Mouse (Mus musculus) liver, embryonic 16.5 days (tissue): ENCODE measurements at regions not wholly inside any gene's neighbourhood (a gene's known extent, or its start where the extent isn't known, plus 50 kb on each side); places are given as distances from the start of the nearest gene placed in this dataset.
A peak's percentile ranks its signal among the peaks of the same experiment; 100 is the strongest.
"Not testable (repeated sequence)": the region's sequence is repeated elsewhere in the genome, so short reads cannot be mapped to it uniquely, and the experiment has no call there.

Experiments
- ATAC-seq: fragments of 200-750 bp; cut with Nextera tagmentation; 2 replicates; pipeline ENCODE4 v1.8.0; 2017; ENCODE audit warnings: low read depth, mild to moderate bottlenecking, moderate number of reproducible peaks, moderate library complexity
- H3K27ac ChIP-seq: fragments of 300-500 bp; sonication (generic); 2 replicates; pipeline ENCODE4 v1.5.1; 2014; ENCODE audit warnings: mild to moderate bottlenecking, low read length
- H3K27me3 ChIP-seq: fragments of 300-500 bp; sonication (generic); 2 replicates; pipeline ENCODE4 v1.6.1; 2014; ENCODE audit warnings: low read depth, low read length, mixed read lengths; ENCODE audit not compliant: control insufficient read depth, insufficient read depth
- H3K36me3 ChIP-seq: fragments of 300-500 bp; sonication (generic); 2 replicates; pipeline ENCODE4 v1.6.1; 2014; ENCODE audit warnings: mild to moderate bottlenecking; ENCODE audit not compliant: control insufficient read depth, insufficient read depth
- H3K4me1 ChIP-seq: fragments of 300-500 bp; sonication (generic); 2 replicates; pipeline ENCODE4 v1.6.1; 2014; ENCODE audit warnings: low read depth, low read length, mixed read lengths; ENCODE audit not compliant: control insufficient read depth
- H3K4me2 ChIP-seq: fragments of 300-500 bp; sonication (generic); 2 replicates; pipeline ENCODE4 v1.6.1; 2014; ENCODE audit warnings: low read depth, low read length, mixed read lengths
- H3K4me3 ChIP-seq: fragments of 300-500 bp; sonication (generic); 2 replicates; pipeline ENCODE4 v1.5.1; 2014; ENCODE audit warnings: low read depth, mild to moderate bottlenecking, low read length
- H3K9ac ChIP-seq: fragments of 300-500 bp; sonication (generic); 2 replicates; pipeline ENCODE4 v1.6.1; 2014; ENCODE audit warnings: low read depth, low read length
- H3K9me3 ChIP-seq: fragments of 300-500 bp; sonication (generic); replicated peaks from 2 replicates; pipeline ENCODE4 v1.6.1; 2016; ENCODE audit warnings: low read length; ENCODE audit not compliant: control insufficient read depth
- WGBS: fragments of 180-500 bp; shearing (Covaris S2); extraction: QIAGEN DNeasy Blood & Tissue Kit; methylation state at CpG from one replicate; pipeline ENCODE4 v1.1.7; 2014; ENCODE audit not compliant: insufficient replicate concordance; 5-methylcytosine and 5-hydroxymethylcytosine counted together

DNA sequence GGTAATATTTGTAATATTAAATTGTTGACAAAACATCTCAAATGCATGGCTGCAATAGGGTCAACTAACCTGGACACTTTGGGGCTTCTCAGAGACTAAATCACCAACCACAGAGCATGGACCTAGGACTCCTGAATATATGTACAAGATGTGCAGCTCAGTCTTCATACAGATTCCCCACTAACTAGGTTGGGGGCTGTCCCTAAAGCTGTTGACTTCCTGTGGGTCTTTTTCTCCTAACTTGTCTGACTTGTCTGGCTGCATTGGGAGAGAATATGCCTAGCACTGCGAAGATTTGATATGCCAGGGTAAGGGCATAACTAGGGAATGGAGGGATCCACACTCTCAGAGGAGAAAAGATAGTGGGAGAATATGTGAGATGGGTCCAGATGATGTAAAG lies 895.6 kb upstream of the Zfp386 start:
- H3K27me3 ChIP-seq, H3K9me3 ChIP-seq, H3K9ac ChIP-seq, H3K4me3 ChIP-seq, ATAC-seq, H3K4me1 ChIP-seq, H3K36me3 ChIP-seq, H3K4me2 ChIP-seq, H3K27ac ChIP-seq: not testable (repeated sequence)
- WGBS: 22% methylated on average over 1 of the region's 1 CpGs

DNA sequence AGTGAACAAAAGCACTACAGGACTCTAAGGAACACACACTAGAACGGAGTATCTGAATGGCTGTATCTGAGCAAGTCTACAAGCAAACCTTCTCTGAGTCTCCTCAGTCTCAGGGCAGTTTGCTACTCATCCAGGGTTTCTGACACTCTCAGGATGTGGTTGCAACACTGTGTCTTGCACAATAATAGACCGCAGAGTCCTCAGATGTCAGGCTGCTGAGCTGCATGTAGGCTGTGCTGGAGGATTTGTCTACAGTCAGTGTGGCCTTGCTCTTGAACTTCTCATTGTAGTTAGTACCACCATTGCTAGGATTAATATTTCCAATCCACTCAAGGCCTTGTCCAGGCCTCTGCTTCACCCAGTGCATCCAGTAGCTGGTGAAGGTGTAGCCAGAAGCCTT lies 889.3 kb upstream of the Zfp386 start:
- not testable (repeated sequence) for H3K36me3 ChIP-seq, H3K9ac ChIP-seq, H3K27me3 ChIP-seq, H3K9me3 ChIP-seq, H3K4me1 ChIP-seq, ATAC-seq, H3K4me2 ChIP-seq, H3K4me3 ChIP-seq, H3K27ac ChIP-seq
- 18% methylated on average over 2 of the region's 2 CpGs for whole genome bisulfite sequencing

DNA sequence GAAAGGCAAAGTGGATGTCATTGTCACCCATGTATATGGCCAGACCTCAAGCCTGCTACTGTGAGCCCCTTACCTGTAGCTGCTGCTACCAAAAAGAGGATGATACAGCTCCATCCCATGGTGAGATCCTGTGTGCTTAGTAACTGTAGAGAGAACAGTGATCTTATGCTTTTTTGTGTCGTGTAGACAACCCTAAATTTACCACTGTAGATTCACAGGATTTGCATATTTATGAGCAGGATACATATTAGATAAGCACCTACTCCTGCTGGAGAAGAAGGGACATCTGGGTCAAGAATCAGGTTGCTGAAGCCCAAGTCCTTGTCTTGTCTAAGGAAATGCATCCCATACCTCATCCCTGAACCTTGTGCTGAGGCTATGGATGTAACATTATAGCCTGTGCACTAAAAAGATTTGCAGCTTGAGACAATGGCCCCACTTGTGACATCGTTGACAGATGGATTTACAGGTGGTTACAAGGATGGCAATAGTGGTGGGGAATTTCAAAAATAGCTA lies 888.7 kb upstream of the Zfp386 start:
- 27% methylated on average over 1 of the region's 2 CpGs for WGBS
- not testable (repeated sequence) for H3K4me1 ChIP-seq, H3K4me3 ChIP-seq, ATAC-seq, H3K9ac ChIP-seq, H3K9me3 ChIP-seq, H3K4me2 ChIP-seq, H3K27me3 ChIP-seq, H3K36me3 ChIP-seq, H3K27ac ChIP-seq

DNA sequence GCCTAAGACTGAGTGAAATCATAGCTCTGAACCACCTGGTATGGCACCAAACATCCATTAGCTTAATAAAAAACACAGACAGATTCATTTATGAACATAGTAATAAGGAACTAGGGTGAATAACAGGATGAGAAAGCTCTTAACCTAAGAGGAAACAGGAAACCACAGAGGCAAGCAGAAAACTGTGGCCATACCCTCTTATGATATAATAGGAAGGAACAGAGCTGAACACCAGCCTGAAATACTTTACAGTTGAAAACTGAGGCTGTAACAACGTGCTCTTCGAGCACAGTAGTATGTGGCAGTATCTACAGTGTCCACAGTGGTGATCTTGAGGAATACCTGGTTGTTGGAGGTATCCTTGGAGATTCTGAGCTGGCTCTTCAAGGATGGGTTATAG lies 882.0 kb upstream of the Zfp386 start:
- ATAC-seq: peak; percentile 53; the same call in 1 of the 2 replicates
- not testable (repeated sequence) for H3K9ac ChIP-seq, H3K4me2 ChIP-seq, H3K36me3 ChIP-seq, H3K9me3 ChIP-seq, H3K4me3 ChIP-seq, H3K27me3 ChIP-seq, H3K4me1 ChIP-seq
- WGBS: 12% methylated on average over 2 of the region's 2 CpGs
- peak overlapping the region; percentile 45 for H3K27ac ChIP-seq

DNA sequence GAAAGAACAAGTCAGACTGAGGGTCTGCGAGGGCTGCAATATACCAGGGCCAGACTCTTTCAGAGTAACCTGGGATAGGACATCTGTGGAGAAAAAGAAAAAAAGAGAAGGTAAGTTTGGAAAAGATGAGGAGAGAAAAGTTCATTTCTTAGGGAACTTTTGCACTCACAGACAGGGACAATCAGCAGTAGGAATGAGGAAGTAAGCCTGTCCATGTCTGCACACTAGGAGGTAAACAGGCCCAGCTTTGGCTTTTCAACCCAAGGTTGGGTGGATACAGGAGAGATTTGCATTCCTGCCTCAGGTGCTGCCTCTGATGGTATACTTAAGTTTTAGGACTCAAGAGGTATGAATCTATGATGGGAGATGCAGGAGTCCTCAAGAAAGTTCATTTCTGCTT lies 881.5 kb upstream of the Zfp386 start:
- peak overlapping the region; percentile 45 for H3K27ac ChIP-seq
- not testable (repeated sequence) for ATAC-seq, H3K9me3 ChIP-seq, H3K9ac ChIP-seq, H3K36me3 ChIP-seq, H3K4me2 ChIP-seq, H3K27me3 ChIP-seq, H3K4me1 ChIP-seq, H3K4me3 ChIP-seq
- 44% methylated on average over 1 of the region's 1 CpGs for WGBS

DNA sequence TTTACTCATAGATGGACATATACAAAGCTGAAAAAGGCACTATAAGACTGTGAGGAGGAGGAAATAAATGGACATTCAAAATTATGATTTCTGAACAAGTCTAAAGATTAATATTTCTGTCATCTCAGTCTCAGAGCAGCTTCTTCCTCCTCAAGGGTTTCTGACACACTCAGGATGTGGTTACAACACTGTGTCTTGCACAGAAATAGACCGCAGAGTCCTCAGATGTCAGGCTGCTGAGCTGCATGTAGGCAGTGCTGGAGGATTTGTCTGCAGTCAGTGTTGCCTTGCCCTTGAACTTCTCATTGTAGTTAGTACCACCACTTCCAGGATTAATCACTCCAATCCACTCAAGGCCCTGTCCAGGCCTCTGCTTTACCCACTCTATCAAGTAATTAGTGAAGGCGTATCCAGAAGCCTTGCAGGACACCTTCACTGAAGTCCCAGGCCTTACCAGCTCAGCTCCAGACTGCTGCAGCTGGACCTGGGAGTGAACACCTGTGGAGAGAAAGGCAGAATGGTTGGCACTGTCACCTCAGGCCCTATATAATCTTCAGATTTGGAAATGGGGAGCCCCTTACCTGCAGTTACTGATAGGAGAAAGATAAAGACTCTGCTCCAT lies 853.9 kb upstream of the Zfp386 start:
- no peak overlapping the region for H3K9ac ChIP-seq
- H3K36me3 ChIP-seq: no peaks in the 10 kb centered on the region
- no peak overlapping the region for H3K4me3 ChIP-seq
- no peaks in the 10 kb centered on the region for H3K9me3 ChIP-seq
- WGBS: 50% methylated on average over 2 of the region's 2 CpGs
- H3K27ac ChIP-seq: no peak overlapping the region
- H3K27me3 ChIP-seq: no peaks in the 10 kb centered on the region
- no peaks in the 10 kb centered on the region for H3K4me1 ChIP-seq
- ATAC-seq: no peak
- H3K4me2 ChIP-seq: no peak overlapping the region

DNA sequence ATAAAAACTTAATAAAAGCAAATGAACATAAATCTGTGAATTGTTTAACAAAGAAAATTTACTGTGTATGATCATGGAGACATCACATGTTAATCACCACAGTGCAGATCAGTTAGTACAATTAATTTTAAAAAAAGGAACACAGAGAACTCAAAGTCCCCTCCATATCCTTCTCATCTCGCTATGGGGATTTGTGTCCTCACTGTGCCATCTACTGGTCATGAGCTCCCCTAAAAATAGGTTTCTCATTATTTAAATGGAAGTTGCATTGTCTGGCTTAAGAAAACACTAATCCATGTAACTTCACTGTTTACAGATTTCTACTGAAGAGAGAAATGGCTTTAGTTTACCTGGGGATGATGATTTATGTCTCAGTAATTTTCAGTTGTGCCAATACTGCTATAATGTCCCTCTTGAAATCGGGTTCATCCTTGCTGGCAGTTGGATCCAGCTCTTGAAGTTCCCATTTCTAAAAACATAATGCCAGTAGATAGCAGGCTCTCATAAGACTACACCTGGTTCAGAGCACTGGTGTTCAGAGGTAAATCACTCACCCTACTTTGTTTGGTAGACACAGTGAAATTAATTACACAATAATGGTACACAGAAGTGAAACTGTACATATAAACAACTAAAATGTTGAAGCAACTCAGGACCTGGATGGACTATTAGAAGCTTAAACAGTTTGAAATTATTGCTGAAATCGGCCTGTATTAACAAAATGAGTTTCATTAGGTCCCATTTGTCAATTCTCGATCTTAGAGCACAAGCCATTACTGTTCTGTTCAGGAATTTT lies 850.0 kb upstream of the Zfp386 start:
- Histone ChIP-seq H3K9me3 (no peaks in the 10 kb centered on the region), H3K4me1 (no peaks in the 10 kb centered on the region), H3K27me3 (no peaks in the 10 kb centered on the region), H3K9ac (no peak overlapping the region), H3K27ac (no peak overlapping the region), H3K4me3 (no peak overlapping the region), H3K36me3 (no peaks in the 10 kb centered on the region), H3K4me2 (no peak overlapping the region)
- 44% methylated on average over 4 of the region's 4 CpGs for WGBS
- ATAC-seq: no peak

DNA sequence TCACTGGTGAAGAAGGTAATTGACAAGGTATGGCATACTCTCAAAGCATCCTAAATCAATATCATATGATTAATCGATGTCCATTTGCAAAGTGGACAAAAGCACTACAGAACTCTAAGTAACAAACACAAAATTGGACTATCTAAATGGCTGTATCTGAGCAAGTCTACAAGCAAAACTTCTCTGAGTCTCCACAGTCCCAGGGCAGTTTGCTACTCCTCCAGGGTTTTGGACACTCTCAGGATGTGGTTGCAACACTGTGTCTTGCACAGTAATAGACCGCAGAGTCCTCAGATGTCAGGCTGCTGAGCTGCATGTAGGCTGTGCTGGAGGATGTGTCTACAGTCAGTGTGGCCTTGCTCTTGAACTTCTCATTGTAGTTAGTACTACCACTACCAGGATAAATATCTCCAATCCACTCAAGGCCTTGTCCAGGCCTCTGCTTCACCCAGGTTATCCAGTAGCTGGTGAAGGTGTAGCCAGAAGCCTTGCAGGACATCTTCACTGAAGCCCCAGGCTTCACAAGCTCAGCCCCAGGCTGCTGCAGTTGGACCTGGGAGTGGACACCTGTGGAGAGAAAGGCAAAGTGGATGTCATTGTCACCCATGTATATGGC lies 839.6 kb upstream of the Zfp386 start:
- H3K4me3 ChIP-seq, H3K9ac ChIP-seq, H3K27ac ChIP-seq, H3K4me2 ChIP-seq, ATAC-seq, H3K36me3 ChIP-seq, H3K4me1 ChIP-seq, H3K27me3 ChIP-seq, H3K9me3 ChIP-seq: not testable (repeated sequence)
- 53% methylated on average over 2 of the region's 2 CpGs for WGBS

DNA sequence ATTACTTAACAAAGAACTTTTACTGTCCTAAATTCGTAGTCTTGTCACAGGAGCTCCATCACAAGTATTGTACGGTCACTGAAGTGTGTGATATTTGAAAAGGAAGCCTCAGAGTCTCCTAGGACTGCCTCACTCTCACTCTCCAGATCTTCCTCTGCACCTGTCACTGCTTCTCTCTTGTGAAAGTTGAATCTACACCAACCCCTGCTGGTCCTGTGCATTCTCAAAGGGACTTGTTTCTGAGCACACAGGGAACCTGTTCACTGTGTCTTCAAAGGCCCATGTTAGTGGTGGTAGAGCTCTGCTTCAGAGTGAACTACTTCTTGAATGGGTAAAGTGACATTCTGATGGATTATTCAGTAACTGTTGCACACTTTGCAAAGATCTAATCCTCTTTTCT lies 824.9 kb upstream of the Zfp386 start:
- H3K27me3 ChIP-seq: no peaks in the 10 kb centered on the region
- H3K36me3 ChIP-seq: no peaks in the 10 kb centered on the region
- no peak overlapping the region for H3K4me3 ChIP-seq
- no peak overlapping the region for H3K4me2 ChIP-seq
- 38% methylated on average over 2 of the region's 2 CpGs for WGBS
- H3K4me1 ChIP-seq: no peaks in the 10 kb centered on the region
- H3K9ac ChIP-seq: no peak overlapping the region
- H3K27ac ChIP-seq: no peak overlapping the region
- no peaks in the 10 kb centered on the region for H3K9me3 ChIP-seq
- ATAC-seq: no peak
